Mouse (Mus musculus) induced T-regulatory cell, adult 2 months (primary cell): Measurements from ENCODE around the gene Mlxip.

Source experiments
- DNase-seq: peaks from one replicate; pipeline ENCODE4 v3.0.0-alpha.2; 2012; ENCODE audit warnings: low read depth

Gene Mlxip

GRCm38 (mm10) chr5:123432305-123432874 is 37.8 kb downstream of the Mlxip start:
- DNase-seq, result no peak

- DNase-seq, result peak; percentile 22
Measured at GRCm38 (mm10) chr5:123436071-123436779, 41.6 kb downstream of the Mlxip start.

- DNase-seq, result peak; percentile 79
Measured at GRCm38 (mm10) chr5:123436780-123437175, 42.2 kb downstream of the Mlxip start.

- no peak for DNase-seq
Measured at GRCm38 (mm10) chr5:123438381-123438780, 43.8 kb downstream of the Mlxip start.

- no peak for DNase-seq
Measured at GRCm38 (mm10) chr5:123439312-123439711, 44.7 kb downstream of the Mlxip start.

GRCm38 (mm10) chr5:123439941-123440340 is 45.3 kb downstream of the Mlxip start:
- no peak for DNase-seq

- DNase-seq, result no peak
Measured at GRCm38 (mm10) chr5:123440664-123441063, 46.1 kb downstream of the Mlxip start.

GRCm38 (mm10) chr5:123442283-123442682 is 47.7 kb downstream of the Mlxip start:
- DNase-seq, result no peak

- DNase-seq, result peak; percentile 81
Measured at GRCm38 (mm10) chr5:123444069-123444468, 49.5 kb downstream of the Mlxip start.

- DNase-seq, result no peak
Measured at GRCm38 (mm10) chr5:123444849-123445334, 50.3 kb downstream of the Mlxip start.

GRCm38 (mm10) chr5:123451886-123452285 is 57.3 kb downstream of the Mlxip start:
- DNase-seq, result no peak

- peak; percentile 35 for DNase-seq
Measured at GRCm38 (mm10) chr5:123461420-123461819, 66.8 kb downstream of the Mlxip start.

- peak; percentile 60 for DNase-seq
Measured at GRCm38 (mm10) chr5:123464638-123465037, 70.0 kb downstream of the Mlxip start.

- peak; percentile 74 for DNase-seq
Measured at GRCm38 (mm10) chr5:123470784-123471400, 76.3 kb downstream of the Mlxip start.

- no peak for DNase-seq
Measured at GRCm38 (mm10) chr5:123473817-123474216, 79.2 kb downstream of the Mlxip start.

GRCm38 (mm10) chr5:123487659-123488395 is 93.2 kb downstream of the Mlxip start:
- DNase-seq, result no peak

GRCm38 (mm10) chr5:123489112-123489785 is 94.7 kb downstream of the Mlxip start, which contains the start of the genes Lrrc43 and Il31:
Lrrc43 (plus strand) TSS chr5:123489305.
Il31 (minus strand) TSS chr5:123489489.
- no peak for DNase-seq

GRCm38 (mm10) chr5:123489935-123490334 is 95.3 kb downstream of the Mlxip start:
- DNase-seq, result no peak

GRCm38 (mm10) chr5:123499717-123500116 is 105.1 kb downstream of the Mlxip start:
- DNase-seq, result peak; percentile 73

GRCm38 (mm10) chr5:123501973-123502372 is 107.4 kb downstream of the Mlxip start:
- no peak for DNase-seq
